9 mouse cellular contexts compared by ENCODE assay signal in genomic region chr8:26380668-26381067, GRCm38 (mm10).
A peak's percentile ranks its signal among the peaks of the same experiment; 100 is the strongest.
DNase-seq lines count a peak whose midpoint lies in the region; ATAC-seq and TF ChIP-seq lines count a peak whose summit lies in the region.
"Had no signal": no experiment of that assay in that cellular context is flagged by ENCODE, and none has a peak within 500 bp of the region (broad histone marks: within the 10 kb centered on the region; RNA-seq: fewer than 3 reads in every experiment).

No protein-coding gene starts in this region.

- no peak for ATAC-seq in midbrain, embryonic 14.5 days (ENCODE audit: low FRiP score, low TSS enrichment)
- no peak for ATAC-seq in midbrain, embryonic 13.5 days
- ATAC-seq in hindbrain, postnatal 0 days: no peak

- 0 out of 2 replicates have a peak, but pooled peaks cover 4% of the 10 kb centered on the region for H3K4me1 ChIP-seq in midbrain, embryonic 14.5 days (ENCODE audit: control insufficient read depth, insufficient read depth, low read length)
- H3K4me1 ChIP-seq in midbrain, embryonic 13.5 days (replicated peaks): peaks cover 8% of the 10 kb centered on the region
- no peaks in the 10 kb centered on the region for H3K4me1 ChIP-seq in hindbrain, postnatal 0 days (ENCODE audit: insufficient read depth, low read length)

- WGBS in midbrain, embryonic 14.5 days: 31% methylated on average over 3 of the region's 3 CpGs
- WGBS in midbrain, embryonic 13.5 days: 28% methylated on average over 3 of the region's 3 CpGs
- WGBS in hindbrain, postnatal 0 days: 38% methylated on average over 3 of the region's 3 CpGs

- intact Hi-C loops in left cerebral cortex, postnatal 4 days (cut with DNase I): loop anchor here (5.0 kb wide), 1 partner anchor 602 kb away; no protein-coding TSS in a partner anchor

- no peak overlapping the region for H3K4me3 ChIP-seq in midbrain, embryonic 14.5 days (replicated peaks; ENCODE audit: low read depth, low read length)
- H3K4me3 ChIP-seq in midbrain, embryonic 13.5 days (replicated peaks): no peak overlapping the region
- H3K4me3 ChIP-seq in hindbrain, postnatal 0 days (ENCODE audit: low read length): no peak overlapping the region
- H3K4me3 ChIP-seq: neural tube, embryonic 13.5 days had no signal

- TF ChIP-seq CTCF in hindbrain, postnatal 0 days (IDR thresholded peaks at IDR 0.05; ENCODE audit: low read depth): peak; percentile 86

- H3K9ac ChIP-seq in midbrain, embryonic 14.5 days (replicated peaks; ENCODE audit: low read length): no peak overlapping the region
- H3K9ac ChIP-seq in midbrain, embryonic 13.5 days (replicated peaks): no peak overlapping the region
- H3K9ac ChIP-seq in hindbrain, postnatal 0 days (replicated peaks; ENCODE audit: low read length): no peak overlapping the region
- H3K9ac ChIP-seq: neural tube, embryonic 13.5 days had no signal

- no peaks in the 10 kb centered on the region for H3K9me3 ChIP-seq in midbrain, embryonic 14.5 days (ENCODE audit: control insufficient read depth, low read length)
- no peaks in the 10 kb centered on the region for H3K9me3 ChIP-seq in midbrain, embryonic 13.5 days
- peaks cover 5% of the 10 kb centered on the region; the same call in 1 of the 2 replicates for H3K9me3 ChIP-seq in hindbrain, postnatal 0 days (ENCODE audit: low read length)

- H3K36me3 ChIP-seq in midbrain, embryonic 14.5 days (ENCODE audit: control insufficient read depth, insufficient read depth, low read length): no peaks in the 10 kb centered on the region
- H3K36me3 ChIP-seq in midbrain, embryonic 13.5 days: no peaks in the 10 kb centered on the region
- no peaks in the 10 kb centered on the region for H3K36me3 ChIP-seq in hindbrain, postnatal 0 days (ENCODE audit: insufficient read depth, low read length)
- H3K36me3 ChIP-seq: neural tube, embryonic 13.5 days had no signal

- H3K27ac ChIP-seq in midbrain, embryonic 14.5 days (replicated peaks; ENCODE audit: low read depth, low read length): no peak overlapping the region
- H3K27ac ChIP-seq in midbrain, embryonic 13.5 days: no peak overlapping the region
- no peak overlapping the region for H3K27ac ChIP-seq in hindbrain, postnatal 0 days
- H3K27ac ChIP-seq: neural tube, embryonic 13.5 days had no signal

- no peaks in the 10 kb centered on the region for H3K27me3 ChIP-seq in midbrain, embryonic 14.5 days (ENCODE audit: control insufficient read depth, insufficient read depth, low read length)
- no peaks in the 10 kb centered on the region for H3K27me3 ChIP-seq in midbrain, embryonic 13.5 days
- no peaks in the 10 kb centered on the region for H3K27me3 ChIP-seq in hindbrain, postnatal 0 days (ENCODE audit: insufficient read depth, low read length)
- H3K27me3 ChIP-seq: neural tube, embryonic 13.5 days had no signal

- DNase-seq in midbrain, embryonic 14.5 days: peak; percentile 80
- peak; percentile 60 to 63 for DNase-seq in adrenal gland, adult 18-20 months (ENCODE audit: low spot score in 2 of 2)
- peak; percentile 64 for DNase-seq in embryo, embryonic 11 days
- DNase-seq in hindbrain, postnatal 0 days (ENCODE audit: low spot score): peak; percentile 81
- DNase-seq in left cerebral cortex, postnatal 4 days: peak; percentile 56
- DNase-seq in right cerebral cortex, adult 2 months (ENCODE audit: low spot score in 2 of 2): peak; percentile 71 to 86
- DNase-seq in neural tube, embryonic 10.5 days (ENCODE audit: extremely low spot score, low spot score): no peak

- H3K4me2 ChIP-seq in midbrain, embryonic 14.5 days (ENCODE audit: low read length): no peak overlapping the region
- no peak overlapping the region for H3K4me2 ChIP-seq in midbrain, embryonic 13.5 days (replicated peaks)
- H3K4me2 ChIP-seq in hindbrain, postnatal 0 days (ENCODE audit: low read depth, low read length): no peak overlapping the region
- H3K4me2 ChIP-seq: neural tube, embryonic 13.5 days had no signal
